Mouse (Mus musculus): ENCODE results near the gene Gm8978. TPM values are rescaled to one million over a fixed set of nuclear protein-coding genes. Genes with fewer than 3 reads are reported as not detected.
"Not testable (repeated sequence)": the region's sequence is repeated elsewhere in the genome, so short reads cannot be mapped to it uniquely, and the experiment has no call there.

Gm8978 gene
- total RNA-seq (2018; cell fraction: chromatin; rRNA removed): not detected
- total RNA-seq (2018; cell fraction: cytosol; rRNA removed): not detected
- not detected for total RNA-seq (2018; cell fraction: nucleus; rRNA removed)
- polyA plus RNA-seq (2018): not detected in 3 replicates

DNA sequence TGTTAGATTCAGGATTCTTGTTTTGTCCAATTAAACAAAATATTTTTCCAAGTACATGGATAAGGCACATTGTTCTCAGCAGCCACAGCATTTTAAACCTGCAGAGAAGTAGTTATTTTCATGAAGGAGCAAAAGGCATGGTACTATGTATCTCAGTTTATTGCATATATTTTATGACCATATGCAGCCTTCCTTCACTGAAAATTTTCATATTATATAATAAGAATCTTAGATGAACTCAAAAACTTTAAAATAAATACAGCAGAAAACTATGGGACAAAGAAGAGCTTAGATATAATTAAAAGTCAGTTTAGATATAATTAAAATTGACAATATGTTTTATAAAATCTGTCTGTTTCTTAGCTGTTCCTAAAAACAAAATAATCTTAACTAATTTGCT, at the start of gene Gm8978:
Gm8978 (minus strand) TSS at position 101 of the 400 bp plus-strand sequence.
- not testable (repeated sequence) for H3K36me3 ChIP-seq (ENCODE audit: inconsistent target); H3K27ac ChIP-seq; H3K79me2 ChIP-seq (ENCODE audit: inconsistent target); H3K4me3 ChIP-seq (ENCODE audit: inconsistent target)

DNA sequence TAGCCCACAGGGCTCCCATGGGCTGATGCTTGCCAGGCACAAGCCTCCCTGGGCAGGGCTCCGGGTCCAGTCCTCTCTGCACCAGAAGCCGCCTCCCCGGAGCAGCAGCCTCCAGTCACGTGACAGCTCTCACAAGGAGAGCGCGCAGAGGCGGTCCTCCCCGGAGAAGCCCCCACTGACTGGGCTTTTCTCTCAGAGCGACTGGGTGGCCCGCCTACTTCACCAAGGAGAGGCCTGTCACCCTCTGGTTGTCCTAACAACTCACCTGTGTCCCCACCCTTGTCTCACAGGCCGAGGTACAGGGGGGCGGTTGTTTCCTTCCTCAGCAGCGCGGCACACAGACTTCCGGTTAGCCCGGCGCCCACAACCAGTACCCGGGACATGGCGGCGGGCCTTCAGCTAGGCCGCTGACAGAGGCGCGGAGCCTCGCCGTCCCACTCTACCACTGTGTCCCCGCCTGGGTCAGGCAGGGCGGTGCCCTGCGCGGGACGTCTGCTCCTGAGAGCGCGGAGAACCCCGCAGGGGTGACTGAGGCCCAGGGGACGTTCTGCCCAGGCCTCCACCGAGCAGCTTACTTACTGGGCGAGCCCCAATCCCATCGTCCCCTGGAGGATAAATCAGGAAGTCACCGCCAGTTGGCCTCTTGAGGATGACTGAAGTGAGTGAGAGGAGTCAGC, 35.3 kb downstream of the Gm8978 start:
- H3K27ac ChIP-seq; H3K79me2 ChIP-seq (ENCODE audit: inconsistent target); H3K36me3 ChIP-seq (ENCODE audit: inconsistent target): not testable (repeated sequence)
- peak overlapping the region; percentile 12; the same call in 1 of the 2 replicates for H3K4me3 ChIP-seq (ENCODE audit: inconsistent target)
- WGBS (ENCODE audit: missing documents): 23% methylated on average over 8 of the region's 38 CpGs

- H3K79me2 ChIP-seq (ENCODE audit: inconsistent target); H3K36me3 ChIP-seq (ENCODE audit: inconsistent target); H3K27ac ChIP-seq; H3K4me3 ChIP-seq (ENCODE audit: inconsistent target): not testable (repeated sequence)
- WGBS (ENCODE audit: missing documents): 99% methylated on average over 5 of the region's 5 CpGs
Observed at GRCm38 (mm10) chr19:33568551-33568950, 56.5 kb downstream of the Gm8978 start.

Other genes starting within 250 kb of the Gm8978 start
- gene Rnls, start 233.0 kb downstream of the Gm8978 start, polyA plus RNA-seq (2018): 2.7 to 3.4 TPM (median 3.1 TPM) in 3 replicates
- gene Lipo4, start 107.5 kb downstream of the Gm8978 start, polyA plus RNA-seq (2018): not detected in 3 replicates
- gene Lipo2, start 126.1 kb upstream of the Gm8978 start, polyA plus RNA-seq (2018): not detected in 3 replicates
- 16.0 to 19.2 TPM (median 17.0 TPM) in 3 replicates for gene Lipo3, start 136.7 kb upstream of the Gm8978 start, polyA plus RNA-seq (2018)
- not detected in 3 replicates for gene Lipo1, start 162.2 kb upstream of the Gm8978 start, polyA plus RNA-seq (2018)